Mouse (Mus musculus) thymus, adult 2 months (tissue): Measurements from ENCODE around the gene Pnpla2.
A peak's percentile ranks its signal among the peaks of the same experiment; 100 is the strongest.

ENCODE experiments used
- CTCF ChIP-seq: fragments of 200-500 bp; IDR thresholded peaks from 2 replicates; pipeline ENCODE4 v1.5.1; 2012; ENCODE audit warnings: mild to moderate bottlenecking, control low read depth, low read length, moderate library complexity, borderline replicate concordance; ENCODE audit not compliant: control insufficient read depth, poor library complexity, insufficient read depth; ENCODE audit errors: extremely low read depth
- POLR2A ChIP-seq: fragments of 200-500 bp; IDR thresholded peaks from 2 replicates; pipeline ENCODE4 v1.6.1; 2012; ENCODE audit warnings: mild to moderate bottlenecking, low read length, control low read depth, moderate library complexity; ENCODE audit not compliant: control insufficient read depth, poor library complexity, insufficient read depth; ENCODE audit errors: extremely low read depth

- TF ChIP-seq CTCF (peak; percentile 44; the same call in 1 of the 2 replicates), POLR2A (peak; percentile 80)
Measured at GRCm38 (mm10) chr7:141413809-141414584, 41.0 kb upstream of the Pnpla2 start, which contains the start of gene Gatd1.
